Mouse (Mus musculus): ENCODE data around the gene Btrc.

DNA sequence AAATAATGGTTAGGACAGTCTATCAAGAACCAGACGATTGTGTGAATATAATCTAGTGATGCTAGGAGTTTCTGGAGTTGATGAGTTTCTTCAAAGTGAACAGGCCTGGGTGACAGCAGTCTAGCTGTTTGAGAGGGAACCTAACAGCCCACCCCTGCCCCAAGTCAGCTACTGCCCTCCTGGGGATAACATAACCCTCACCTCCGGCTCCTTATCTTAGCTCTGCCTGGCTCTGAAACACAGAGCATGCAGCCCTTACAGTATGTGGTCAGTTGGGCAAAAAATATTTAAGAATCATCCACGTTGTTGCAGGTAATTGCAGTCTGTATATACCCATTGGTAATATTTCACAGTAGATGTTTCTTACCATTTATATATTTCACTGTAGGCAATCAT, 123.5 kb downstream of the Btrc start:
- TF ChIP-seq POLR2A (IDR thresholded peaks at IDR 0.05; ENCODE audit: control insufficient read depth, low read depth, low read length) (no peak), CTCF (IDR thresholded peaks at IDR 0.05; ENCODE audit: control insufficient read depth, insufficient read depth, insufficient replicate concordance, low read depth, low read length) (no peak)
